Mouse (Mus musculus) frontal cortex, postnatal 14 days (tissue): Measurements from ENCODE around the gene C2cd6.

ENCODE experiments used
- DNase-seq, 2 experiments: peaks; one replicate each; pipeline ENCODE4 v3.0.0; 2022; ENCODE audit warnings: low spot score in 2 of 2

C2cd6 gene

GRCm38 (mm10) chr1:59094705-59095104 lies at the start of gene C2cd6:
TSS of gene C2cd6 (minus strand) at chr1:59094900.
- no peak for DNase-seq

GRCm38 (mm10) chr1:59142809-59143208 lies 48.1 kb upstream of the C2cd6 start:
- DNase-seq: peak in 1 of 2 experiments; percentile 27

GRCm38 (mm10) chr1:59134419-59134818 lies 39.7 kb upstream of the C2cd6 start:
- no peak for DNase-seq

GRCm38 (mm10) chr1:59128879-59129278 lies 34.2 kb upstream of the C2cd6 start:
- DNase-seq: no peak

- DNase-seq: no peak
Observed at GRCm38 (mm10) chr1:59125558-59125957, 30.9 kb upstream of the C2cd6 start.

- DNase-seq: peak; percentile 87 to 89
Observed at GRCm38 (mm10) chr1:59119720-59120457, 25.2 kb upstream of the C2cd6 start, which contains the start of gene Tmem237. TSS of gene Tmem237 (minus strand) at chr1:59120408.

GRCm38 (mm10) chr1:59110524-59110923 lies 15.8 kb upstream of the C2cd6 start:
- DNase-seq: no peak

- DNase-seq: no peak
Observed at GRCm38 (mm10) chr1:59102071-59102470, 7.4 kb upstream of the C2cd6 start.

- DNase-seq: no peak
Observed at GRCm38 (mm10) chr1:59101020-59101419, 6.3 kb upstream of the C2cd6 start.

- DNase-seq: no peak
Observed at GRCm38 (mm10) chr1:59070867-59071266, 23.8 kb downstream of the C2cd6 start.

- DNase-seq: peak; percentile 5 to 7
Observed at GRCm38 (mm10) chr1:59067976-59068375, 26.7 kb downstream of the C2cd6 start.

GRCm38 (mm10) chr1:59063697-59064096 lies 31.0 kb downstream of the C2cd6 start:
- no peak for DNase-seq

- no peak for DNase-seq
Observed at GRCm38 (mm10) chr1:59056955-59057354, 37.7 kb downstream of the C2cd6 start.

- DNase-seq: no peak
Observed at GRCm38 (mm10) chr1:59051306-59051705, 43.4 kb downstream of the C2cd6 start.

GRCm38 (mm10) chr1:59037723-59038122 lies 57.0 kb downstream of the C2cd6 start:
- DNase-seq: no peak

- DNase-seq: no peak
Observed at GRCm38 (mm10) chr1:59021556-59021955, 73.1 kb downstream of the C2cd6 start.

- DNase-seq: no peak
Observed at GRCm38 (mm10) chr1:59009250-59009649, 85.5 kb downstream of the C2cd6 start.
